Mouse (Mus musculus): Measurements from ENCODE around the gene Cd2. TPM values are rescaled to one million over a fixed set of nuclear protein-coding genes. Genes with fewer than 3 reads are reported as not detected.
A peak's percentile ranks its signal among the peaks of the same experiment; 100 is the strongest.

Cd2 gene
- total RNA-seq, 2 experiments from 2014 or later, result not detected

GRCm38 (mm10) chr3:101294487-101295365, 7.0 kb upstream of the Cd2 start:
- DNase-seq (ENCODE audit: low spot score in 2 of 2), result no peak
- intact Hi-C loops (cut with DNase I), result loop anchor here (1.0 to 5.0 kb wide), 2 partner anchors 132 to 320 kb away; no protein-coding TSS in a partner anchor

DNA sequence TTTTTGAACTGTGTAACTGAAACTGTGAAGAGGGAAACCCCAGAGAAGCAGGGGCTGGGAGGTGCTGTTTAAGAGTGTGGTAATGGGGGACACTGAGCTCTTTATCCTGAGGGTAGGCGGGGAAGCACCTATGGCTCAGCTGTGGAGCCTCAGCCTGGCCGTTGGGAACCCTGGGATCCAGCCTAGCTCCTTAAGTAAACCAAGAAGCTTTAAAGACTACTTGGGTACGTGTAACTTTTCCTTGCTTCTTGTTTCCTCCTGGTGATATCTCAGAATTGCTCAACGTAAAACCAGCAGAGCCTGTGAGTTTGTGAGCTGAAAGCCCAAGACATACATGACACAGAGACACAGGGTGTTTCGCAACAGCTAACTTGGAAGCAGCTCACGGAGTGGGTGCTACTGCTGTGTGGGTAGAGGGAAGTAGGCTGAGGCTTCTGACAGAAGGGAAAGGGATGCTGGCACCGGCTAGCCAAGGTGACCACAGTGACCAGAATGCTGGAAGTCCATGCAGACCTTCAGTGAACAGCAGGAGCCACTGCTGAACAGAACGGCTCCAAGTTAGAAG, 5.9 kb upstream of the Cd2 start:
- intact Hi-C loops (cut with DNase I), result no loop called here
- peak; percentile 18 to 25 for DNase-seq (ENCODE audit: low spot score in 2 of 2)

DNA sequence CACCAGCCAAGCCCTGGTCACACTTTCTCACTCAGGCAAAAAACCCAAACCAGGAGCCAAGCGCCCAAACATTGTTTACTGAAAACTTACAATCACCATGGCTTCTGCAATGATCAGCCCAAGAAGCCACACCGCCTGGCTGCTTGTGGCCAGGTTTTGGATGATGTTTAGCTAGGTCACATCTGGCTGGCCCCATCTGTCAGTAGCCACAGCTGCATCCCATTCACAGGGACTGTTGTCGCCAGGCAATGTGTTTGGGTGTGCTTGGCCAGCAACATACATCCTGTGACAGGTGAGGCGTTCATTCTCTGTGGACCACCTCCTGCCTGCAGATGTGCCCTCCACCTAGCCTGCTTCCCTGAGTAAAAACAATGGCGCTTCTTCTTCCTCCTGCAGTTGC, 4.9 kb upstream of the Cd2 start:
- no peak for DNase-seq (ENCODE audit: low spot score in 2 of 2)
- intact Hi-C loops (cut with DNase I), result no loop called here

DNA sequence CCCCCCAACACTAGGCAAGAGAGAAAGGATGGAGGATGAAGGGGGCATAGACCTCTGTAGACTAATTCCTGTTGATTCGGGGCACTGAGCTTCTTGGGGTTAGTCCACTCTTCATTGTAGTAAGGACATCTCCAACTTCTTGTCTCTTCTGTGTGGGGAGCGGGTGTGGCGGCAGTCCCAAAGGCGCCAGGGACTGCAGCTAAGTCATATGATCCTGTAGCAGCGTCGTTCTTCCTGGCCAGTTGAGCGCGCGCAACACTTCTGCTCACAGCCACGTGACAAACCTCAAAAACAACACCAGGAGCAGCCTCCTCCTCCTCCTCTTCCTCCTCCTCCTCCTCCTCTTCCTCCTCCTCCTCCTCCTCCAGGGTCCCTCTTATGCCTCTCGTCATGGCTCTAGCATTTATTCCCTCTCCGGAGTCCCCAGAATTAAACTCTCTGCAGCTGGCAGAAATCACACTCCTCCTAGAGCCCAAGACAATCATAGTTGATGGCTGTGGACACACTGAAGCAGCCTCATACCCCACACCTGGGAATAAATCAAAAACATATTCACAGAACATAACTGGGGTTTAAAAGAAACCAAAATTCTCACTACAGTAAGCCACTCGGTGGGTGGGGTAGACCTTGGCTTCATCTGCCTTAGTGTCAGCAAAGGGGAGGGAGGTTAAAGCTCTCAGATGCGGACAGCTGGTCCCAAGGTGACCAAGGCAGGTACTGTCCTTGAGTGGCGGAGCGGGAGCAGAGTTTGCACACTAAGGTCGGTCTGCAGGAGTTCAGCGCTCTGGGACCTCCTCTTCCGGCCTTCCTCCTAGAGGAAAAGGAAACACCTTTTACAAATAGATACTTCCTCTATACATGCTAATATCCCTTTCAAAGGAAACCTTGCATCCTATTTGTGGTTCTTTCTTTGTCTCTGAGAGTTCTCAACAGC, 3.1 kb upstream of the Cd2 start:
- no peak for DNase-seq (ENCODE audit: low spot score in 2 of 2)
- intact Hi-C loops (cut with DNase I), result no loop called here

DNA sequence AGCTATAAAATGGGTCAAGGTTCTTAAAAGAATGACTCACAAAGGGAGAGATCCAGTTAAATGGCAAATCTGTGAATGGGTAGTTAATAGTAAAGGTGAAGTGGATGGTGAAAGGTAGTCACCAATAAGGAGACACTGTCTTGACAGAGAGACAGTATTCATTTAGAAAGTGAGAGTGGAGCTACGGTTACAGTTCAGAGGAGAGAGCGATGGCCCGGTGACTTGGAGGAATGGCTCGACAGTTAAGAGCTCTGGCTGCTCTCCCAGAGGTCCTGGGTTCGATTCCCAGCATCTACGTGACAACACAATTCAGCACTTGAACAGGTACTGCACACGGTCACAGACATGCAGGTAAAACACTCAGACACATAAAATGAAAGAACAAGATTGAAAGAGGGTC, 2.3 kb upstream of the Cd2 start:
- DNase-seq (ENCODE audit: low spot score in 2 of 2), result no peak
- intact Hi-C loops (cut with DNase I), result no loop called here

- intact Hi-C loops (cut with DNase I), result no loop called here
These were observed 1.7 kb upstream of the Cd2 start for GRCm38 (mm10) chr3:101289406-101289805.

GRCm38 (mm10) chr3:101286336-101287325, 1.1 kb downstream of the Cd2 start:
- intact Hi-C loops (cut with DNase I), result no loop called here

More at GRCm38 (mm10) chr3:101289406-101289805, 1.7 kb upstream of the Cd2 start:
- DNase-seq (ENCODE audit: low spot score in 2 of 2), result no peak

GRCm38 (mm10) chr3:101285851-101286250, 1.9 kb downstream of the Cd2 start:
- no peak for DNase-seq (ENCODE audit: low spot score in 2 of 2)
- intact Hi-C loops (cut with DNase I), result no loop called here

More at GRCm38 (mm10) chr3:101286336-101287325, 1.1 kb downstream of the Cd2 start:
- peak in 1 of 2 experiments; percentile 5 for DNase-seq (ENCODE audit: low spot score in 2 of 2)

- intact Hi-C loops (cut with DNase I), result no loop called here
- no peak for DNase-seq (ENCODE audit: low spot score in 2 of 2)
These were observed 2.6 kb downstream of the Cd2 start for GRCm38 (mm10) chr3:101285021-101285615.

DNA sequence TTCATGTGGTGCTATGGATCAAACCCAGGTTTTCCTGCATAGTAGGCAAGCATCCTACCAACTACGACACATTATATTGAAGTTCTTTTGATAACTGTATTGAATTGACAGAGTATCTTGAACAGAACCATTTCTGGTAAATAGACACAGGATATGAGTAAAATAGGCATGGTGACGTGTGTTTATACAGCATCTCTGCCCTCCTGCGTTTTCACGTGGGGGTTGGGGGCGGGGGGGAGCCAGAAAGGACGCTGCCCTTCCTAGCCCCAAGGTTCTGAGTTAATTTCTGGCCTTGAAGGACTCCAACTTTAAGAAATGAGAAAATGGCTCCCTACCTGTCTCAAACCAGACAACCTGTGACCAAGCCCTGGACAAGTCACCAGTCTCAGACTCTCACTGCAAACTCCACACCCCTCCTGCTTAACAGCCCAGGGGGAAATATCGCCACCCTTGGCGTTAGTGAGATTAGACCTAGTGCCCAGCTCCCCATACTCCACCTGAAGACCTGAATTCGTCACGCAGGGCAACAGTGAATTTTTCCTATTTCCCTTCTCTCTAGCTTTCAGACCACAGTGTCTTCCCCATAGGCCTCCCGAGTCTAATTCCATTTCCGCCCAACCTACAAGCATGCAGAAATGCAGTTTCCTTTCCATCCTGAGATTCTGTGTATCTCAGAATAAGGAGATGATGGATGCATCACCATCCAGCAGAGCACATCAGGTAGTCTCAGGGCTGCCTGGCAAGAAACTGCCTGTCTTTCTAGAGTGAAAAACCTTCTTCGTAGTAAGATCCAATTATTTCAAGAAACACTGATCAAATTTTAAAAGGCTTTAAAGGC, 3.7 kb downstream of the Cd2 start:
- no peak for DNase-seq (ENCODE audit: low spot score in 2 of 2)
- intact Hi-C loops (cut with DNase I), result no loop called here

GRCm38 (mm10) chr3:101283441-101283840, 4.3 kb downstream of the Cd2 start:
- DNase-seq (ENCODE audit: low spot score in 2 of 2), result no peak
- intact Hi-C loops (cut with DNase I), result no loop called here

- no peak for DNase-seq (ENCODE audit: low spot score in 2 of 2)
- intact Hi-C loops (cut with DNase I), result no loop called here
These were observed 5.1 kb downstream of the Cd2 start for GRCm38 (mm10) chr3:101282556-101283180.

GRCm38 (mm10) chr3:101281841-101282240, 5.9 kb downstream of the Cd2 start:
- intact Hi-C loops (cut with DNase I), result no loop called here
- no peak for DNase-seq (ENCODE audit: low spot score in 2 of 2)

GRCm38 (mm10) chr3:101280348-101281311, 7.1 kb downstream of the Cd2 start:
- intact Hi-C loops (cut with DNase I), result no loop called here
- no peak for DNase-seq (ENCODE audit: low spot score in 2 of 2)

DNA sequence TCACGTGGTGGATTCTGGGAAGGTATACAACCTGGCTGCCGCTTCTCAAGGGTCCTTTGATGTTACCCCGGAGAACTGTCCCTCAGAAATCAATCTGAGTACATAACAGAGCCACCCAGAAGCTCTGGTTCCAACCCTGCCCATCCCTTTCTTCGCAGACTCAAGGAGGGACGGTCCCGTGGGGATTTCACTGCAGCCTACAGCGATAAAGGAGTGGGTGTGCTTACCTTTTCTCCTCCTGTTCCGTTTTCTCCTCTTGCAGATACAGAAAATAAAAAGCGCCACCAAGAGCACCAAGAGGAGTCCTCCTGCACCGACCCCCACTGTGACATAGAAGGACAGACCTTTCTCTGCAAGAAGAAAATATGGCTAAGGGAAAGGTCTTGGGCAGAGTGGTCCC, 8.2 kb downstream of the Cd2 start:
- DNase-seq (ENCODE audit: low spot score in 2 of 2), result no peak
- intact Hi-C loops (cut with DNase I), result no loop called here

- intact Hi-C loops (cut with DNase I), result no loop called here
- DNase-seq (ENCODE audit: low spot score in 2 of 2), result no peak
These were observed 9.3 kb downstream of the Cd2 start for GRCm38 (mm10) chr3:101278396-101278795.

Measured in left cerebral cortex, postnatal 36 days (tissue).